Mouse (Mus musculus) bone marrow macrophage, adult 2 months (primary cell): ENCODE data around the gene Gm42906. TPM values are rescaled to one million over a fixed set of nuclear protein-coding genes. Genes with fewer than 3 reads are reported as not detected.

Source experiments
- H3K27ac ChIP-seq: 2 replicates; pipeline ENCODE4 v1.5.1; 2012; ENCODE audit warnings: low read depth, low read length; ENCODE audit not compliant: insufficient read depth
- H3K4me1 ChIP-seq: 2 replicates; pipeline ENCODE4 v1.6.1; 2012; ENCODE audit warnings: low read length; ENCODE audit not compliant: control insufficient read depth, insufficient read depth
- H3K4me3 ChIP-seq: 2 replicates; pipeline ENCODE4 v1.5.1; 2012; ENCODE audit warnings: mild to moderate bottlenecking, low read length, moderate library complexity; ENCODE audit not compliant: insufficient read depth
- CTCF ChIP-seq: IDR thresholded peaks from 2 replicates; pipeline ENCODE4 v1.5.1; 2012; ENCODE audit warnings: low read depth, mild to moderate bottlenecking, low read length, moderate library complexity
- POLR2A ChIP-seq: IDR thresholded peaks from 2 replicates; pipeline ENCODE4 v1.6.1; 2012; ENCODE audit warnings: mild to moderate bottlenecking, low read depth, low read length, borderline replicate concordance
- polyA plus RNA-seq: library from polyadenylated mRNA; stranded (reverse); fragments of >200 nt; gene quantifications from 2 replicates; pipeline ENCODE4 v1.2.4, GENCODE M21; 2012; ENCODE audit not compliant: missing spikeins, insufficient read depth, insufficient read length

Gm42906 gene
- polyA plus RNA-seq, 1 experiment, result not detected

GRCm38 (mm10) chr5:151275986-151276385 is 152.0 kb downstream of the Gm42906 start:
- Histone ChIP-seq H3K4me3 (no peak overlapping the region), H3K4me1 (peaks cover 2% of the 10 kb centered on the region; the same call in 1 of the 2 replicates), H3K27ac (no peak overlapping the region)
- TF ChIP-seq POLR2A (no peak), CTCF (no peak)

- Histone ChIP-seq H3K27ac (no peak overlapping the region), H3K4me1 (peaks cover 2% of the 10 kb centered on the region; the same call in 1 of the 2 replicates), H3K4me3 (no peak overlapping the region)
- TF ChIP-seq POLR2A (no peak), CTCF (no peak)
These were observed 153.7 kb downstream of the Gm42906 start for GRCm38 (mm10) chr5:151274265-151274664.

- TF ChIP-seq POLR2A, result no peak
- TF ChIP-seq CTCF, result no peak
- no peak overlapping the region for H3K4me3 ChIP-seq
- no peak overlapping the region for H3K27ac ChIP-seq
- H3K4me1 ChIP-seq, result peaks cover 2% of the 10 kb centered on the region; the same call in 1 of the 2 replicates
These were observed 157.1 kb downstream of the Gm42906 start for GRCm38 (mm10) chr5:151270815-151271214.

- H3K4me3 ChIP-seq, result no peak overlapping the region
These were observed 160.9 kb downstream of the Gm42906 start for GRCm38 (mm10) chr5:151266896-151267634.

GRCm38 (mm10) chr5:151261558-151261957 is 166.4 kb downstream of the Gm42906 start:
- Histone ChIP-seq H3K27ac (no peak overlapping the region), H3K4me3 (no peak overlapping the region), H3K4me1 (no peaks in the 10 kb centered on the region)
- TF ChIP-seq POLR2A, result no peak
- TF ChIP-seq CTCF, result no peak

More at GRCm38 (mm10) chr5:151266896-151267634, 160.9 kb downstream of the Gm42906 start:
- H3K4me1 ChIP-seq, result no peaks in the 10 kb centered on the region
- TF ChIP-seq POLR2A (no peak), CTCF (no peak)
- H3K27ac ChIP-seq, result no peak overlapping the region

GRCm38 (mm10) chr5:151252213-151252612 is 175.8 kb downstream of the Gm42906 start:
- H3K27ac ChIP-seq, result no peak overlapping the region
- TF ChIP-seq CTCF (no peak), POLR2A (no peak)
- H3K4me3 ChIP-seq, result no peak overlapping the region
- H3K4me1 ChIP-seq, result no peaks in the 10 kb centered on the region

GRCm38 (mm10) chr5:151251656-151252055 is 176.3 kb downstream of the Gm42906 start:
- Histone ChIP-seq H3K27ac (no peak overlapping the region), H3K4me3 (no peak overlapping the region)
- TF ChIP-seq CTCF (no peak), POLR2A (no peak)

GRCm38 (mm10) chr5:151248671-151249620 is 179.0 kb downstream of the Gm42906 start:
- no peak overlapping the region for H3K4me3 ChIP-seq
- peaks cover 13% of the 10 kb centered on the region for H3K4me1 ChIP-seq
- TF ChIP-seq POLR2A (no peak), CTCF (no peak)
- H3K27ac ChIP-seq, result no peak overlapping the region

More at GRCm38 (mm10) chr5:151251656-151252055, 176.3 kb downstream of the Gm42906 start:
- no peaks in the 10 kb centered on the region for H3K4me1 ChIP-seq

- no peak for TF ChIP-seq POLR2A
- no peak for TF ChIP-seq CTCF
- Histone ChIP-seq H3K4me3 (no peak overlapping the region), H3K27ac (no peak overlapping the region), H3K4me1 (peaks cover 13% of the 10 kb centered on the region)
These were observed 179.9 kb downstream of the Gm42906 start for GRCm38 (mm10) chr5:151248084-151248483.
